Mouse (Mus musculus) C2C12 (cell line): ENCODE data around the gene Gpx6.

Experiments used
- CEBPB ChIP-seq: IDR thresholded peaks from one replicate; pipeline ENCODE4 v1.6.1; 2011; ENCODE audit warnings: low read depth, mild to moderate bottlenecking, control low read depth, moderate library complexity
- CTCF ChIP-seq: IDR thresholded peaks from one replicate; pipeline ENCODE4 v1.5.1; 2011; ENCODE audit not compliant: control insufficient read depth, insufficient read depth, insufficient read length
- FOSL1 ChIP-seq: IDR thresholded peaks from one replicate; pipeline ENCODE4 v1.8.0; 2011; ENCODE audit warnings: mild to moderate bottlenecking, low read length; ENCODE audit not compliant: poor library complexity, insufficient read depth, severe bottlenecking
- MAX ChIP-seq: IDR thresholded peaks from one replicate; pipeline ENCODE4 v1.6.1; 2011; ENCODE audit warnings: mild to moderate bottlenecking, control low read depth
- MYOG ChIP-seq: IDR thresholded peaks from one replicate; pipeline ENCODE4 v1.6.1; 2011; ENCODE audit not compliant: control insufficient read depth, insufficient read length; ENCODE audit errors: extremely low read depth
- USF1 ChIP-seq: IDR thresholded peaks from one replicate; pipeline ENCODE4 v1.6.1; 2011; ENCODE audit warnings: low read depth, mild to moderate bottlenecking, control low read depth, moderate library complexity

DNA sequence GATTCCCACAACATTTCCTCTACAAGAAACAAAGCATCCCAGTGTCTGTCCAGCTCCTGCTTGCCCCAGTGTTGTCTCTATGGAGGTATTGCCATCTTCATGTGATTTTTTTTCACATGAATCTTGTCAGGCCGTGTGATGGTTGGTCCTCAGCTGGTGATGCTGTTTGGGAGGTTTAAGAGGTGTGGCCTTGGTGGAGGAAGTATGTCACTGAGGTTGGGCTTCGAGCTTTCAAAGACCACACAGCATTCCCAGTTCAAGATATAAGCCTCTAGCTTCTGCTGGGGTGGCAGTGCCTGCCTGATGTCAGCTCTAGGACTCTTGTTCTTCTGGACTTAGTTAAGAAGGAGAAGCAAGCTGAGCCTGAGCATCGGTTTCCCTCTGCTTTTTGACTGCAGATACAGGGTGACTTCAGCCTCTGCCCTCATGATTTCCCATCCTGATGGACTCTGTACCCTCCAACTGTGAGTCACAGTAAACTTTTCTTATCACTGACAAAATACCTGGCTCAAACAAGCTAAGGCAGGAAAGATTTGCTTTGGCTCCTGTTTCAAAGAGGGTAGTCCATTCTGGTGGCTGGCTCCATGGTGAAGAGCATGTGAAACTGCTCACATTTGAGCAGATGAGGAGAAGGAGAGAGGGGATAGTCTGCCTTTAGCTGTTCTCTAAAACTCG lies 49.0 kb upstream of the Gpx6 start:
- TF ChIP-seq MYOG, result no peak
- TF ChIP-seq CTCF, result no peak
- TF ChIP-seq FOSL1, result no peak
- no peak for TF ChIP-seq USF1
- no peak for TF ChIP-seq MAX
- no peak for TF ChIP-seq CEBPB
